Comparison of ENCODE assay signal across 12 mouse cellular contexts in genomic region chr3:153289971-153290370, GRCm38 (mm10).
"Had no signal": no experiment of that assay in that cellular context is flagged by ENCODE, and none has a peak within 500 bp of the region (broad histone marks: within the 10 kb centered on the region; RNA-seq: fewer than 3 reads in every experiment).

No protein-coding gene starts in this region.

- DNase-seq: gastrocnemius, adult 2 months; gastrocnemius, postnatal 10 days; gastrocnemius, postnatal 25 days; heart, postnatal 10 days; heart, postnatal 4 days; kidney, adult 18-20 months; kidney, adult 8-10 months; kidney, postnatal 10 days; kidney, postnatal 25 days; kidney, postnatal 4 days; liver; liver, embryonic 13.5 days had no signal
